Mouse (Mus musculus) kidney, adult 9 months (tissue): ENCODE measurements at regions not wholly inside any gene's neighbourhood (a gene's known extent, or its start where the extent isn't known, plus 50 kb on each side); places are given as distances from the start of the nearest gene placed in this dataset.

Source experiments
- DNase-seq: peaks from one replicate; pipeline ENCODE4 v3.0.0; 2022

GRCm38 (mm10) chr16:85964352-85965210, 63.0 kb upstream of the Adamts5 start:
- peak; percentile 8 for DNase-seq

GRCm38 (mm10) chr16:85956006-85956562, 54.5 kb upstream of the Adamts5 start:
- DNase-seq = no peak

GRCm38 (mm10) chr16:85951628-85952027, 50.0 kb upstream of the Adamts5 start:
- no peak for DNase-seq
